Mouse (Mus musculus) gastrocnemius, postnatal 36 days (tissue): ENCODE measurements at regions not wholly inside any gene's neighbourhood (a gene's known extent, or its start where the extent isn't known, plus 50 kb on each side); places are given as distances from the start of the nearest gene placed in this dataset.

Experiments used
- DNase-seq, 2 experiments: peaks; one replicate each; pipeline ENCODE4 v3.0.0; 2022
- intact Hi-C: fragments of 180-260 bp; cut with DNase I; formaldehyde crosslinking; loops from one replicate; pipeline ENCODE4 v1.15.1; 2025

DNA sequence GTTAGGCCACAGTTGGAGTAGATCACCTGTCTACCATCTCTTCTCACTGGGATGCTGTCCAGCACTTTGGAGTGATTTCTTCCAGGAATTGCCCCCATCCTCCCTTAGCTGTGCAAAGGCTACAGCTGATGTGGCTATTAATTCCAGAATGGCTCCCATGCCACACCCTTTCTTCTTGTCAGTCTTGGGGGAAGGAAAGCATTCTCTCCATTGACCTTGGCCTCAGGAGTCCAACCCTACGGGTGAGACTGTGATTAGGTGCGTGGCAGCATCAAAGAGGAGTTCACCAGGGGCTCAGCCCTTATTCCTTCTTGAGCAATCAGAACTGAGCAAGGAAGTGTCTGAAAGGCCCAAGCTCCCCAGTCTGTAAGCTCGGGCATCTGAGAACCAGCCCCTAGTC lies 71.7 kb upstream of the Fstl4 start:
- DNase-seq: no peak
- intact Hi-C loops: no loop called here

DNA sequence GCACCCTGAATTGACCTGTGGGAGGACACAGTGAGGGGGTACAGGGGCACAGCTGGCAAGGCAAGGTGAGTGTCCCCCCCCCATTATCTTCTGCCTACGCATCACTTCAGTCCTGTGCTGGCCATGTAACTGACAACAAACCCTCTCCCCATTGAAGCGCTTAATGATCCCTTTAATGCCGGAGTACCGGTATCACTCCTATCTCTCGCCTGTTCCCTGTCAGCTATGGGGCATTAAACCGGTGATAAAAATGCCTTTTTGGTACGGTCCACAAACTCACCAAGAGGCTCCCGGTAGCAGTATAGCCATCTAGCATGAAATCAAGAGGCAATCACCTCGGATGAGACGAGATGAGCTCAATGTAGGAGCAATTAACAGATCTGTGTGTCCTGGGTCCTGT lies 62.8 kb upstream of the Fstl4 start:
- no peak for DNase-seq
- intact Hi-C loops: no loop called here

- intact Hi-C loops: no loop called here
- DNase-seq: no peak
Observed at GRCm38 (mm10) chr11:52703391-52703790, 61.0 kb upstream of the Fstl4 start.
